Mouse (Mus musculus) embryonic fibroblast, embryonic 13.5 days (primary cell): Measurements from ENCODE around the gene Me3.

Experiments used
- CTCF ChIP-seq: IDR thresholded peaks from 2 replicates; pipeline ENCODE4 v1.5.1; 2011; ENCODE audit warnings: mild to moderate bottlenecking, control low read depth, low read length, moderate library complexity, borderline replicate concordance; ENCODE audit not compliant: insufficient read depth
- POLR2A ChIP-seq: IDR thresholded peaks from 2 replicates; pipeline ENCODE4 v1.6.1; 2011; ENCODE audit warnings: low read depth, mild to moderate bottlenecking, control low read depth, low read length, moderate library complexity

DNA sequence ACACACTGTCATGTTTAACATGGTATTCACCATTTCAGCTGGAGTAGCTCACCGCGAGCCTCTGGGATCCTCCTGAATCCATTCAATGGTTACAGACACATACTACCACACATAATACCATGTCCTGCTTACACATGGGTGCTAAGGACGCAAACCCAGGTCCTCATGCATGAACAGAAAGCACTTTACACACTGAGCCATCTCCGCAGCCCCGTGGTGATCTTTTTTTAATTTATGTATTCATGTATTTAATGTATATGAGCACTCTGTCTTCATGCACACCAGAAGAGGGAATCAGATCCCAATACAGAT is 210.2 kb downstream of the Me3 start:
- TF ChIP-seq CTCF (no peak), POLR2A (no peak)
